8 mouse cellular contexts compared by ENCODE assay signal in genomic region chr4:147918459-147919121, GRCm38 (mm10). TPM values are rescaled to one million over a fixed set of nuclear protein-coding genes. Genes with fewer than 3 reads are reported as not detected.
DNase-seq lines count a peak whose midpoint lies in the region; ATAC-seq and TF ChIP-seq lines count a peak whose summit lies in the region.

No protein-coding gene starts in this region.

- H3K27me3 ChIP-seq in forebrain, embryonic 16.5 days (replicated peaks; ENCODE audit: control insufficient read depth, insufficient read depth, low read length), result no peaks in the 10 kb centered on the region
- H3K27me3 ChIP-seq in forebrain, embryonic 12.5 days, result no peaks in the 10 kb centered on the region
- H3K27me3 ChIP-seq in intestine, postnatal 0 days (replicated peaks; ENCODE audit: control insufficient read depth, insufficient read depth, low read length), result no peaks in the 10 kb centered on the region

- H3K36me3 ChIP-seq in forebrain, embryonic 16.5 days (ENCODE audit: control insufficient read depth, insufficient read depth), result no peaks in the 10 kb centered on the region
- no peaks in the 10 kb centered on the region; the same call in 1 of the 2 replicates for H3K36me3 ChIP-seq in forebrain, embryonic 12.5 days (replicated peaks)
- H3K36me3 ChIP-seq in intestine, postnatal 0 days (ENCODE audit: control insufficient read depth, insufficient read depth), result peaks cover 28% of the 10 kb centered on the region; the same call in 1 of the 2 replicates

- no peak overlapping the region for H3K27ac ChIP-seq in forebrain, embryonic 16.5 days (ENCODE audit: low read length)
- H3K27ac ChIP-seq in forebrain, embryonic 12.5 days, result no peak overlapping the region
- H3K27ac ChIP-seq in intestine, postnatal 0 days (ENCODE audit: low read depth, low read length), result no peak overlapping the region

- 0 out of 2 replicates have a peak, but pooled peaks have one; percentile 28 for ATAC-seq in forebrain, embryonic 16.5 days
- ATAC-seq in forebrain, embryonic 12.5 days (ENCODE audit: low FRiP score), result no peak
- peak; percentile 88 for ATAC-seq in common myeloid progenitor, adult 5-6 weeks (replicated peaks; ENCODE audit: low read depth, poor library complexity, severe bottlenecking)
- peak; percentile 58; the same call in 1 of the 2 replicates for ATAC-seq in intestine, postnatal 0 days

- no peak for TF ChIP-seq POLR2A in lung, adult 2 months (IDR thresholded peaks at IDR 0.05; ENCODE audit: borderline replicate concordance, extremely low read depth, low read depth, low read length)

- no peak overlapping the region for H3K9ac ChIP-seq in forebrain, embryonic 16.5 days (replicated peaks; ENCODE audit: low read depth, low read length)
- H3K9ac ChIP-seq in forebrain, embryonic 12.5 days, result no peak overlapping the region
- H3K9ac ChIP-seq in intestine, postnatal 0 days (ENCODE audit: low read depth, low read length), result no peak overlapping the region

- H3K4me2 ChIP-seq in forebrain, embryonic 16.5 days (ENCODE audit: low read length), result no peak overlapping the region
- H3K4me2 ChIP-seq in forebrain, embryonic 12.5 days, result no peak overlapping the region
- no peak overlapping the region for H3K4me2 ChIP-seq in intestine, postnatal 0 days (replicated peaks; ENCODE audit: low read depth)

- H3K4me1 ChIP-seq in forebrain, embryonic 16.5 days (replicated peaks; ENCODE audit: control insufficient read depth, insufficient read depth, low read length), result no peaks in the 10 kb centered on the region
- H3K4me1 ChIP-seq in forebrain, embryonic 12.5 days, result peaks cover 6% of the 10 kb centered on the region; the same call in 1 of the 2 replicates
- H3K4me1 ChIP-seq in intestine, postnatal 0 days (replicated peaks; ENCODE audit: control insufficient read depth, insufficient read depth, low read length), result no peaks in the 10 kb centered on the region
- H3K4me1 ChIP-seq in lung, adult 2 months (ENCODE audit: control insufficient read depth, insufficient read depth, low read length), result no peaks in the 10 kb centered on the region

- no peaks in the 10 kb centered on the region for H3K9me3 ChIP-seq in forebrain, embryonic 16.5 days (ENCODE audit: control insufficient read depth, low read length)
- H3K9me3 ChIP-seq in forebrain, embryonic 12.5 days, result no peaks in the 10 kb centered on the region
- no peaks in the 10 kb centered on the region for H3K9me3 ChIP-seq in intestine, postnatal 0 days (ENCODE audit: control insufficient read depth)

- H3K4me3 ChIP-seq in forebrain, embryonic 16.5 days (replicated peaks; ENCODE audit: low read length), result no peak overlapping the region
- H3K4me3 ChIP-seq in forebrain, embryonic 12.5 days (replicated peaks), result no peak overlapping the region
- no peak overlapping the region for H3K4me3 ChIP-seq in intestine, postnatal 0 days (ENCODE audit: low read depth, low read length)
- H3K4me3 ChIP-seq in lung, adult 2 months (replicated peaks; ENCODE audit: extremely low read depth, low read depth, low read length), result no peak overlapping the region

- 66% methylated on average over 7 of the region's 7 CpGs for WGBS in forebrain, embryonic 16.5 days
- 58% methylated on average over 7 of the region's 7 CpGs for WGBS in forebrain, embryonic 12.5 days
- 58% methylated on average over 7 of the region's 7 CpGs for WGBS in intestine, postnatal 0 days
- 59% methylated on average over 7 of the region's 7 CpGs for WGBS in lung, adult 2 months

- peak; percentile 82 for TF ChIP-seq CTCF in intestine, postnatal 0 days (IDR thresholded peaks at IDR 0.05; ENCODE audit: low read depth)
- peak; percentile 21; the same call in 1 of the 2 replicates for TF ChIP-seq CTCF in lung, adult 2 months (IDR thresholded peaks at IDR 0.05; ENCODE audit: insufficient read depth, low read length)

- DNase-seq in right cerebral cortex, postnatal 14 days, result peak; percentile 46
- DNase-seq in right cerebral cortex, postnatal 25 days, result no peak
- peak; percentile 25 for DNase-seq in lung, adult 2 months
- DNase-seq in thymus, postnatal 0 days (ENCODE audit: low spot score), result peak; percentile 42

RNA-seq across cellular contexts. Expression of gene Mfn2, which starts 14.1 kb away (rescaled TPM):
- polyA plus RNA-seq in forebrain, embryonic 16.5 days (2015; fragmentation: Nextera tagmentation; extraction: Ambion mirVana), result 82.4 and 90.7 TPM in 2 replicates
- polyA plus RNA-seq in forebrain, embryonic 12.5 days (2016; fragmentation: Nextera tagmentation; extraction: Ambion mirVana), result 61.2 and 63.1 TPM in 2 replicates
- total RNA-seq in common myeloid progenitor, adult 5-6 weeks (2017), result 17.7 and 24.4 TPM in 2 replicates
- 44.2 and 46.9 TPM in 2 replicates for polyA plus RNA-seq in intestine, postnatal 0 days (2015; fragmentation: Nextera tagmentation; extraction: Ambion mirVana)
- polyA plus RNA-seq in lung, adult 2 months (2012; rRNA removed), result 36.5 and 52.2 TPM in 2 replicates
- polyA plus RNA-seq in thymus, postnatal 0 days (2015; fragmentation: Nextera tagmentation; extraction: Ambion mirVana), result 18.2 and 18.8 TPM in 2 replicates

RNA-seq across cellular contexts. Expression of gene Plod1, which starts 18.0 kb away (rescaled TPM):
- 16.3 and 18.1 TPM in 2 replicates for polyA plus RNA-seq in forebrain, embryonic 16.5 days (2015; fragmentation: Nextera tagmentation; extraction: Ambion mirVana)
- polyA plus RNA-seq in forebrain, embryonic 12.5 days (2016; fragmentation: Nextera tagmentation; extraction: Ambion mirVana), result 21.6 and 24.9 TPM in 2 replicates
- 3.4 and 11.4 TPM in 2 replicates for total RNA-seq in common myeloid progenitor, adult 5-6 weeks (2017)
- polyA plus RNA-seq in intestine, postnatal 0 days (2015; fragmentation: Nextera tagmentation; extraction: Ambion mirVana), result 28.0 and 28.8 TPM in 2 replicates
- 45.0 and 62.2 TPM in 2 replicates for polyA plus RNA-seq in lung, adult 2 months (2012; rRNA removed)
- polyA plus RNA-seq in thymus, postnatal 0 days (2015; fragmentation: Nextera tagmentation; extraction: Ambion mirVana), result 11.4 TPM in 2 replicates

RNA-seq across cellular contexts. Expression of gene 2510039O18Rik, which starts 22.1 kb away (rescaled TPM):
- 10.0 and 11.2 TPM in 2 replicates for polyA plus RNA-seq in forebrain, embryonic 16.5 days (2015; fragmentation: Nextera tagmentation; extraction: Ambion mirVana)
- 16.3 and 16.6 TPM in 2 replicates for polyA plus RNA-seq in forebrain, embryonic 12.5 days (2016; fragmentation: Nextera tagmentation; extraction: Ambion mirVana)
- 30.4 and 34.6 TPM in 2 replicates for total RNA-seq in common myeloid progenitor, adult 5-6 weeks (2017)
- 25.7 and 26.3 TPM in 2 replicates for polyA plus RNA-seq in intestine, postnatal 0 days (2015; fragmentation: Nextera tagmentation; extraction: Ambion mirVana)
- polyA plus RNA-seq in lung, adult 2 months (2012; rRNA removed), result 84.1 and 97.5 TPM in 2 replicates
- 21.8 and 28.9 TPM in 2 replicates for polyA plus RNA-seq in thymus, postnatal 0 days (2015; fragmentation: Nextera tagmentation; extraction: Ambion mirVana)

RNA-seq across cellular contexts. Expression of gene Fv1, which starts 49.8 kb away (rescaled TPM):
- polyA plus RNA-seq in forebrain, embryonic 16.5 days (2015; fragmentation: Nextera tagmentation; extraction: Ambion mirVana), result 12.9 and 14.3 TPM in 2 replicates
- 17.3 and 20.5 TPM in 2 replicates for polyA plus RNA-seq in forebrain, embryonic 12.5 days (2016; fragmentation: Nextera tagmentation; extraction: Ambion mirVana)
- 17.2 and 25.1 TPM in 2 replicates for total RNA-seq in common myeloid progenitor, adult 5-6 weeks (2017)
- polyA plus RNA-seq in intestine, postnatal 0 days (2015; fragmentation: Nextera tagmentation; extraction: Ambion mirVana), result 1.3 and 1.8 TPM in 2 replicates
- 0.84 and 1.9 TPM in 2 replicates for polyA plus RNA-seq in lung, adult 2 months (2012; rRNA removed)
- polyA plus RNA-seq in thymus, postnatal 0 days (2015; fragmentation: Nextera tagmentation; extraction: Ambion mirVana), result 4.7 and 4.9 TPM in 2 replicates

RNA-seq across cellular contexts. Expression of gene Miip, which starts 50.0 kb away (rescaled TPM):
- 52.6 and 63.1 TPM in 2 replicates for polyA plus RNA-seq in forebrain, embryonic 16.5 days (2015; fragmentation: Nextera tagmentation; extraction: Ambion mirVana)
- polyA plus RNA-seq in forebrain, embryonic 12.5 days (2016; fragmentation: Nextera tagmentation; extraction: Ambion mirVana), result 53.8 and 61.4 TPM in 2 replicates
- 23.4 and 50.9 TPM in 2 replicates for total RNA-seq in common myeloid progenitor, adult 5-6 weeks (2017)
- 10.0 and 13.3 TPM in 2 replicates for polyA plus RNA-seq in intestine, postnatal 0 days (2015; fragmentation: Nextera tagmentation; extraction: Ambion mirVana)
- polyA plus RNA-seq in lung, adult 2 months (2012; rRNA removed), result 45.1 and 70.3 TPM in 2 replicates
- 73.5 and 88.4 TPM in 2 replicates for polyA plus RNA-seq in thymus, postnatal 0 days (2015; fragmentation: Nextera tagmentation; extraction: Ambion mirVana)
